Mouse (Mus musculus): ENCODE results near the gene Bckdha.

The Bckdha gene

DNA sequence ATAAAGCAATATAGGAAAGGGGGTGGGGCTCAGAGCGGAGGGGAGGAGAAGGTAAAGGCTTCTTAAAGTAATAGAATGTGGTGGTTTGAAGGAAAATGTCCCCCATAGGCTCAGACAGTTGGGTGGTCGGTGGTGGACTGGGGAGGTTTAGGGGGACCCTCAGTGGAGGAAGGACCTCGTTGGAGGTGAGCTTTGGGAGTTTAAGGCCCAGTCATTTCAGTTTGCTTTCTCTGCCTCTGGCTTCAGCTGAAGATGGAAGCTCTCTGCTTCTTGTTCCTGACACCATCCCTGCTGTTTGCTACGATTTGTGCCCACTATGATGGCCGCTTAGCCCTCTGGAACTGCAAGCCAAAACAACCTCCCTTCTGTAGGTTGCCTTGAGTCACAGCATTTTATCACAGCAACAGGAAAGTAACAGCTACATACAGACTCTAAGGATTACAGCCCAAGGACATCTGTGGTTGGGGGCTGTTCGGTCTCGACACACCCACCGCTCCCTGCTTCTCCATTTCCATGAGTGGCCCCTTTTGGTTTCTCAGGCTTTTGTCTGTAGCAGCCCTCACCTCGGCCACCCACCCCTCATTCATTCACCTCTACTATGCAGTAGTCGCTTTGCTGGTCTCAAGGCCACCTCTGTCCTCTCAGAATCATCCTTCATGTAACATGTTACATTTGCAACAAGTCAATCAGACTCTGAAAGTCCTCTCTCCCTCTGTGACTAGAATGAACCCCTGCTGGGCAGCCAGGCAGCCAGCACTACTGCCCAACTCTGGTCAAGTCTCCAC is 41.2 kb downstream of the Bckdha start:
- in situ Hi-C loops (cut with MboI; ENCODE audit: low sequenced_read_pairs) = no loop called here

DNA sequence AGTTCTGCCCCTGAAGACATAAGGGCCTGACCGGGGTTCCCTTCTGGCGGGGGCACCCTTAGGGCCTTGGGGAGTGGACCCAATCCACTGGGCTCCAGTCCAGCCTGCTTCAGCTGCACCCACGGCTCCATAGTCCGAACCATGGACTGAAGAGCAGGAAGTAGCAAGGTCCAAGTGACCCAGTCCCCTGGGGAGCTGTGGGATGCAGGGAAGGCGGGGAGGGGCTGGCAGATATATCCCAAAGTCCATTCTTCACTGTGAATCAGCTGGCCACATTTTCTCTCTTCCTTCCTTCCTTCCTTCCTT is 43.1 kb downstream of the Bckdha start, which contains the start of gene Erich4:
Gene Erich4 (minus strand): TSS at position 187 of the 306 bp plus-strand sequence.
- in situ Hi-C loops (cut with MboI; ENCODE audit: low sequenced_read_pairs) = no loop called here

DNA sequence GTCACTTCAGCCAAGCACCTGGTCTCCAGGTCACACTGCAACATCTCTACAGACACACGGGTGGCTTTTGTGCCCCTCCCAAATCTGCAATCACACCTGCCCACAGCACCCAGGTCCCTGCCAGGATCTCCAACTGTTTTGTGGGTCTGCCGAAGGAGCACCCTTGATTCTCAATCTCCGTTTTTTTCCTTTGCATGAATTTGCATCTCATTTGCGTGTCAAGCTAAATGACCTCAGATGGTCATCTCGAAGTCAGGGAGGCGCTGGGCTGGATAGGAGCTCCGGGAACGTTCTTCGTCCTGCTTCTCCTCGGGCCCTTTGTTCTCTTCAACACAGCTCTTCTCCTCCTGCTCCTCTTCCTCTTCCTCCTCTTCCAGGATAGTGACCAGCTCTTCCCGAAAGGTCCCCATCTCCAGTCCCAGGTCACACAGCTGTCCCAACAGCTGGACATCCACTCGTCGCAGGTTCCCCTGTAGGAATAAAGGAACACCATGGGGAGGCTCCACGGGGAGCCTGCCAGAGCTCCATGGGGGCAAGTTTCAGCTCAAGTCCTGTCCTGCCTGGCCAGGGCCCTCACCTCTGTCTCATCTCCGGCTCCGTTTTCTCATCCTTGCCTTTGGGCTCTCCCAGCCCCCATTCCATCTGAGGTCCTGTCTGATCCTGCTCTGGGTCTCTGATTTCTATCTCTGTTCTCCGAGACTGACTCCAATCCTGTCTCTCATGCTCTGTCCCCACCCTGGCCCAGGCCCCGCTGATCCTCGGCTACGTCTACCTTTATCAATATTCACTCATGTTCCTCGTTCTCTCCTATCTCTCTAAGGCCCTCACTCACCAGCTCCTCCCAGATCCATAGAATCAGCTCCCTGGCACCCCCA is 43.7 kb downstream of the Bckdha start:
- in situ Hi-C loops (cut with MboI; ENCODE audit: low sequenced_read_pairs) = no loop called here

DNA sequence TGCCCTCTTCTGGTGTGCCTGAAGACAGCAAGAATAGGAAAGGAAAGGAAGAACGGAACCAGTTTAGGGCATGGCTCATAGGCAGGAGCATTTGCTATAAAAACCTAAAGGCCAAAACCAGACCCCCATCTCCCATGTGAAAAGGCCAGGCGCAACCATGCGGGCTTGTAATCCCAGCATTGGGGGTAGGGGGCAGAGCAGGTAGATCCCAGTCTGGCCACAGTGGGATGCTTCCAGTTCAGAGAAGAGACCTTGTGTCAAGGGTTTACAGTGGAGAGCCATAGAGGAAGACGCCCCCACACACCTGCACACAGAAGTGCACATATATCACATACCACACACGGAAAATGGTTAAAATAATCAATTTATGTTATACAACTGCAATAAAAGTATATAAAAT is 44.7 kb downstream of the Bckdha start:
- in situ Hi-C loops (cut with MboI; ENCODE audit: low sequenced_read_pairs) = no loop called here

DNA sequence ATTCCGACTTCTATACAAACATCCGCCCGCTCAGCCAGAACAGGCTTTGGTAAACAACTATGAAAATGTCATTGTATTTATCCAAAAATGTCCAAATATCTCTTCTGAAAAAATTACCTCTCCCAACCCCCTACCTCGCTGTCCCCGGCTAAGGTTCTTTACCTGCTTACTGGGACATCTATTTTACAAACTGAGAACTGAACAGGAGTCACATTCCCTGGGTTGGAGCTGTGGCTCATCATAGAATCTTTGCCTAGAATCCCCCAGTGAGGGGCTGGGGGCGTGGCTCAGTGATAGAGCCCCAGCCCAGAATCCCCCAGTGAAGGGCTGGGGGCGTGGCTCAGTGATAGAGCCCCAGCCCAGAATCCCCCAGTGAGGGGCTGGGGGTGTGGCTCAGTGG is 47.3 kb downstream of the Bckdha start:
- in situ Hi-C loops (cut with MboI; ENCODE audit: low sequenced_read_pairs) = no loop called here

DNA sequence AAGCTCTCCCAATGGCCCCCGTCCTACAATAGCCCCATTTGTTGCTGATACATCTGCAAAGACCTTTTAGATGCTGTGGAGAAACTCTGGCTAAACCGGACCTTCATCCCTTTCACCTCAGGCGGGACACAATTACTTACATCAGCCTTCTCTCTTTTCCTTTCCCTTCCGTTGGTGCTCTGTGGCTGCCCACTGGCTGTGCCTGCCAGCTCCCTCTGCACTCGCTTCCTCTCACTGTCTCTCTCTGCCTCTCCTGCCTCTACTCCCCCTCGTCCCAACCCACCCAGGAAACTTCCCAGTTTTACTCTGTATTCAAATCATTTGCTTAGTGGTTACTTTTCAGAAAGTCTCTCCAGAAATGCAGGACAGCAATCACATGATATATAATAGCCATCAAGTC is 48.7 kb downstream of the Bckdha start:
- in situ Hi-C loops (cut with MboI; ENCODE audit: low sequenced_read_pairs) = no loop called here

DNA sequence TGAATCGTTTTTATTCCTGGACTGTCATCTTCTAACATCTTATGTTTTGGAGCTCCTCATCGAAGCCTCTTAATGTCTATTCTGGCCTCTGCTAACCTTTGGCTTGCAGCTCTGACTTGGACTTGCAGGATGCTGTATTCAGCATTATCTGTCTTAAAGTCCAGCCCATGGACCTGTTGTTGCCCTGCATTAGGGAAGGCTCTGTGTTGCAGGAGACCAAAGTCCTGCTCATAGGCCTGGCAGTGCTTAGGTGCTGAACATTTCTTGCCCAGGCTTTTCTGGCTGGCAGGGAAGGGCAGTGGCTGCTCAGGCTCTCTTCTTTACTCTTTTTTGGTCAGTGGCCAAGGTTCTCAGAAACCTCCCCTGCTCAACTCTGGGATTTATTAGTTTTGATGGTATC is 51.6 kb downstream of the Bckdha start:
- in situ Hi-C loops (cut with MboI; ENCODE audit: low sequenced_read_pairs) = loop anchor here (10.0 kb wide), 1 partner anchor 182 kb away; no protein-coding TSS in a partner anchor

DNA sequence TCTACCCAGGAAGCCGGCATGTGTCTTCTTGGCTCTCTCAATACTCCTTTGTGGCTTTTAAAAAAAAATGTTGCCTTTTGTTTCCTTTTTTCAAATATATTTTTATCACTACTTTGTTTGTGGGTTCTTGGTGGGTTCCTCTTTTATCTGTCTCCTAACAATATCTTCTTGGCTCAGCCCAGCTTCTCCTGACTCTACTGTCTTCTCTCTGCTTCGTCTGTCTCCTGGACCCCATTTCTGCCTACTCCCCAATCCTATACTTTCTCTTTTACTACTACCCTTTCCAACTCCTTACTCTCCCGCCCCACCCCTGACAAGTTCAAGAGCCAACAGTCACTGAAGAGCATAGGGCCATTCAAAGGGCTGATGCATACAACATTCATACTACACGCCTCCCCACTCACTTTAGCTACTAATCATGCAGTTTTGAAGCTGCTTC is 52.1 kb downstream of the Bckdha start:
- in situ Hi-C loops (cut with MboI; ENCODE audit: low sequenced_read_pairs) = loop anchor here (10.0 kb wide), 1 partner anchor 182 kb away; no protein-coding TSS in a partner anchor

DNA sequence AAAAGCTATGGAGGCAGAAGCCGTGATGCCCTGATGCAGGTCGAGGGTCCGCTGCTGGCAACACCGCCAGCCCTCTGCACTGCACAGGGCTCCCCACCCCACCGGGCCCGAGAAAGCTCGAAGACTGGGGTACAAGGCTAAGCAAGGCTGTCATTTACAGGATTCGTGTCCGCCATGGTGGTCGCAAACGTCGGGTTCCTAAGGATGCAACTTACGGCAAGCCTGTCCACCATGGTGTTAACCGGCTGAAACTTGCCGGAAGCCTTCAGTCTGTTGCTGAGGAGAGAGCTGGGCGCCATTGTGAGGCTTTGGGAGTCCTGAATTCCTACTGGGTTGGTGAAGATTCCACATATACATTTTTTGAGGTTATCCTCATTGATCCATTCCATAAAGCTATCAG is 57.4 kb downstream of the Bckdha start:
- in situ Hi-C loops (cut with MboI; ENCODE audit: low sequenced_read_pairs) = loop anchor here (5.0 to 10.0 kb wide), 2 partner anchors 119 to 177 kb away; no protein-coding TSS in a partner anchor

DNA sequence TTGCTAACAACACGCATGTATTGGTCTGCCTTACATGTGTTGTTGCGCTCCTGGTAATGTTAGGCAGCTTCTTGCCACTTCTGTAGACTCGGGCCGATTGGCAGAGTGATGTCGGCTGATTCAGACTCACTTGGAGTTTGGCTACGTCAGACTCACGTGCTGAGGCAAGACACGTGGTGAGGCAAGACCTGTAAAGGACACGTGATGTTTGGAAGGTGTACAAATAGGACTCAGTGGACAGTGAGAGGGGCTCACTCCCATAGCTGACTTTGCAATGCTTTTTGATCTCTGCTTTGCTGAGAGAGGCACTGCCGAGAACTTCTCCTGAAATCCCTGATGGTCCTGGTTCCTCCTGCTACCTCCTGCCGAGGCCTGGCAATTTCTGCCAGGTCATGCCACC is 58.1 kb downstream of the Bckdha start:
- in situ Hi-C loops (cut with MboI; ENCODE audit: low sequenced_read_pairs) = loop anchor here (5.0 to 10.0 kb wide), 2 partner anchors 118 to 176 kb away; no protein-coding TSS in a partner anchor

DNA sequence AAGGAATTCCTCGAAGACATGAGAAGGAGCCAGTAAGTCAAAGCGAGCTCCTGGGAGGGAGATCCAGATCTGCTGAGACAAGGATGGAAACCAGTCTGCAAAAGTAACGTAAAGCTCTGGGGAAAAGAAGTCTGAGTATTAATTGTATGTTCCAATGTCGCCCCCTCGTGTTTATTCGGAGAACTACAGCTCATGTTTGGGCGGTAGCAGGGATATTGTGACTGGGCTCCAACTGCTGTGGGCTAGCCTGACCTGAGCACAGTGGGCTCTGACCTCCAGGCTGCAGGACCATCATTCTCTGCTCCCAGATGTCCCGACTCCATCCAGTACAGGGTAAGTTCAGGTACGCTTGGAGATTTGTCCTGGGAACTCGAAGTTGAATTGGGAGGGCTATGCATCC is 59.1 kb downstream of the Bckdha start:
- in situ Hi-C loops (cut with MboI; ENCODE audit: low sequenced_read_pairs) = loop anchor here (5.0 to 10.0 kb wide), 2 partner anchors 117 to 175 kb away; no protein-coding TSS in a partner anchor

DNA sequence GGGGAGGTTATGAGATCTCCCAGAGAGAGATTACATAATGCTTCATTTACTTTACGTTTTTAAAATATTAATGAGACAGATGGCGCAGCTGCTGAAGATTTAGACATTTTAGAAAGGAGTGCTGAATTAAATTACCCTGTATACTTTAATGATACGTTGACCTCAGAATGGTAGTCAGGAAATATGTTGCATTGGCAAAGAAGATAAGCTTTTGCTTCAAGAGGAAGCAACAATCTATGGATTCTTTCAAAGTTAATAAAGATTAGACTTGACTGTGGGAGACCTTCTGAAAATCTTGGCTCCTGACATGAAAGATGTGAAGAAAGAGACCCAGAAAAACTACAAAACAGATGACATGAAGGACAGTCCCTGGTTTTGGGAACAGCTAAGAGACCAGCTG is 64.9 kb downstream of the Bckdha start:
- in situ Hi-C loops (cut with MboI; ENCODE audit: low sequenced_read_pairs) = no loop called here

DNA sequence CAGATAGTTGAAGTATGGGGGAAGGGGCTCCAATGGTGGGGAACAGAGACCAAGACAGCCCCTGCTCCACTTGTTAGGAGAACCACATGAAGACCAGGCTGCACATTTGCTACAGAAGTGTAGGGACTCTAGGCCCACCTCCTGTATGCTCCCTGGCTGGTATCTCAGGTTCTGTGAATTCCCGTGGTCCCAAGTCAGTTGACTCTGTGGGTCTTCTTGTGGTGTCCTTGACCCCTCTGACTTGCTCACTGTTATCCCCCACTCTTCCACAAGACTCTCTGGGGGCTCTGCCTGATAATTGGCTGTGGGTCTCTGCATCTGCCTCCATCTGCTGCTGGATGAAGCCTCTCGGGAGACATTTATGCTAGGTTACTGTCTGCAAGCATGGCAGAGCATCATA is 67.6 kb downstream of the Bckdha start:
- in situ Hi-C loops (cut with MboI; ENCODE audit: low sequenced_read_pairs) = no loop called here

DNA sequence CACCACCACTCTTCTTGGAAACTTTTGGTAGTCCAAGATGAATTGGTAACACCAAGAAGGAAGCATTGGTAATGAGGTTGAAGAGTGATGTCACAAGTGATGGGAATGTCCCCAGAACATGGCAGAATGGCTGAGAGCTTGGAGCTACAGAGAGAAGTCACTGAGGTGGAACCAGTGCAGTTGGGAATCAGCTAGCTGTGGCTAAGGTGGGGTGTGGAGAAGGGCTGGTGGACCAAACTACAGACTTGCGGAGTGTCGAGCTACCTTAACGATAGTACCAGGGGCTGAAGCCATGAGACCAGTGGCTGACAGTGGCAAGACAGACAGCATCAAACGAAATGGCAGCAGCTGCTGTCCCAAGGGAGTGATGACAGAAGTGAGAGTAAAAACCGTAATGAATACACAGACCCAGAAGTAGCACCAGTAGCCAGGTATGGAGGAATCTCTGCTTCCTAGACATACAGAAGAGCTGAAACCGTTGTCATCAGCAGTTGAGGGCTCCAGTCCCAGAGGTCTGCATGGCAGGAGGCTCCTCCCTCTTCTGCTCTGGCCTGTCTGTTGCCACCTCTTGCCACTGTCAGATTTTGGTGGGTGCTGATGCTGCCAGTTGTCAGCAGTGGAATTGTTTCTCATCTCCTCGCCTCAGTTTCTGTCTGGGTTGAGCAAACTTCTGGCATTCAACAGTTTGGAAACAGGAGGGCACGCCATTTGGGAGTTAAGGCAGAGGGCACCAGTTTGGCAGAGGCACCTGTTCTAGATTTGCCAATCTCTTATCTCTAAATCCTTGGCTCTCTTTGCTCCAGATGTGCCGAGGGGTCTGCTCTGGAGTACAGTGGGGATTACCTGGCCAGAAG is 73.2 kb downstream of the Bckdha start:
- in situ Hi-C loops (cut with MboI; ENCODE audit: low sequenced_read_pairs) = no loop called here

DNA sequence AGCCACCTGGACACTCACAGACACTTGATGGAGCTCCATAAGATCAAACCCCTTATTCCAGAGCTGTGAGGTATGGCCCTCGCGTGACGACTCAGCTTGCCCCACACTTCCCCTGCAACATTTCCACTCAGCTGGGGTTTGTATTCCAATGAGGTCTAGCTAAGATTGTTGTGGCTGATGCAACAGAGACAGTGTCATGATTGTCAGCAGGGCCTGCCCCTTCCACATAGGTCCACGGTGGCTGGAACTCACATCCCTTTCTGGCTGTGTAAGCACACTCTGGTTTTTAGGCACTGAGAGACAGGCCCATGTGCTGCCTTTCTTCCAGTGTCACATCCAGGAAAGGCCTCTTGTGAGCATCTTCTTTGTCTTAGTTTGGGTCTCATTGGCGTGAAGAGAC is 74.1 kb downstream of the Bckdha start:
- in situ Hi-C loops (cut with MboI; ENCODE audit: low sequenced_read_pairs) = no loop called here

DNA sequence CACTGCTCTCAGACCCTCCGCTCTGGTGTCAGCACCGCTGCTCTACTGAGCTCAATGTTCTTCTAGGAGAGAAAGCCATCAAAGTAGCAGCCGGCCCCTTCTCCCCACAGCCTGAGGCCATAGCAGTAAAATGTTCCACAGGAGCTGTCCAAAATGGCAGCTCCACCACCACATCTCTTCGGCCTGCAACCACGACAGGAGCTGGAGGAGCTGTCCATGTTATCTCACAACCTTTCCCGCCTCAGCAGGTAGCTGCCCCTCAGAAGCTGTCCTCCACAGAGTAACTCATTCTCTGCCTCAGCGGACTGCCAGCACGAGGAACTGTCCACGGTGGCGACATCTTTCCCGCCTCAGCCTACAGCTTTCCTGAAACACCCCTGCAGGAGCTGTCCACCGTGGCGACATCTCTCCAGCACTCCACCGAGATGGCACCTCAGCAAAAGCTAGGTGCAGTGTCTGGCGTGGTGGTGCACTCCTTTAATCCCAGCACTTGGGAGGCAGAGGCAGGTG is 76.4 kb downstream of the Bckdha start:
- in situ Hi-C loops (cut with MboI; ENCODE audit: low sequenced_read_pairs) = no loop called here

All from CH12F3 (cell line).